Mouse (Mus musculus) hematopoietic stem cell, adult 5-6 weeks (primary cell): ENCODE measurements at regions not wholly inside any gene's neighbourhood (a gene's known extent, or its start where the extent isn't known, plus 50 kb on each side); places are given as distances from the start of the nearest gene placed in this dataset.

Experiments
- ATAC-seq, 2 experiments: fragments of 125-278 bp in 1 of 2; replicated peaks in 1 of 2; 2 replicates each; pipeline ENCODE4 v1.8.0; 2016 to 2017; ENCODE audit warnings: inconsistent platforms in 2 of 2, mild to moderate bottlenecking in 2 of 2, moderate number of reproducible peaks in 2 of 2, low read depth in 1 of 2, moderate TSS enrichment in 1 of 2; ENCODE audit not compliant: low FRiP score in 2 of 2, poor library complexity in 2 of 2, severe bottlenecking in 2 of 2, insufficient read depth in 1 of 2, low TSS enrichment in 1 of 2

GRCm38 (mm10) chr12:110157998-110158747 lies 120.7 kb upstream of the Dio3 start:
- ATAC-seq = no peak

DNA sequence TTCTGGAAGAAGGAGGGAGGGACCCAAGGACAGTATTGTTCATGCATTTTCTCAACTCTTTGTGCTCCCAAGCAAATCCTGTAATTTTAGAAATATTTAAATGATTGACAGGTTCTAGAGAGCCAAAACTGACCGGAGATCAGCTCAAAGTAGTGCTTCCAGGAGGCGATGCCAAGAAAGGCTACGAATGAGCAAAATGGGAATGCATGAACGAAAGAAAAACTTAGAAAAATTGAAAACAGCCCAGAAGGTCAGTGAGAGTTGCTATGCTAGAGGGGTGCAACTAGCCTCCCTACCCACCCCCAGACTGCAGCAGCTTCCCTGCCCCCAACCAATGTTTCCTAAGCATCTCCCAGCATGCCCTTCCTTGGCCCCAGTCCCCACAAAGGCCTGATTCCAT lies 117.6 kb upstream of the Dio3 start:
- no peak for ATAC-seq

DNA sequence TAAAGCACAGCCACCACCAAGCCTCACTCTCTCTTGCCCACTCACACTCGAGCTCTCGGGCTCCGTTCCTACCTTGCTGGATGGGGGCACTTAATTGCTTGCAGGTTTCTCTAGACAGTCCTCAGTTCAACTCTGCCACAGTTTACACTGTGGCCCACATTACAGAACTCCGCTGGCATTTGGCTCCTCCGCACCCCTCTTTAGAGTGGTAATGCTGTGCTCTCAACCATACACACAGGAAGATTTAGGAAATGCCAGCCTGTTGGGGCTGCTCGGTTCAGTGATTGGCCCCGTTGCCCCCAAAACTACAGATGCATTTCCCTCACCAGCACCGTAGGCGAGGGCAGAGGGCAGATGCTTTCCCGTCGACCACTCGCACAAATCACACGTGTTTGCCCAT lies 113.4 kb upstream of the Dio3 start:
- ATAC-seq = no peak

DNA sequence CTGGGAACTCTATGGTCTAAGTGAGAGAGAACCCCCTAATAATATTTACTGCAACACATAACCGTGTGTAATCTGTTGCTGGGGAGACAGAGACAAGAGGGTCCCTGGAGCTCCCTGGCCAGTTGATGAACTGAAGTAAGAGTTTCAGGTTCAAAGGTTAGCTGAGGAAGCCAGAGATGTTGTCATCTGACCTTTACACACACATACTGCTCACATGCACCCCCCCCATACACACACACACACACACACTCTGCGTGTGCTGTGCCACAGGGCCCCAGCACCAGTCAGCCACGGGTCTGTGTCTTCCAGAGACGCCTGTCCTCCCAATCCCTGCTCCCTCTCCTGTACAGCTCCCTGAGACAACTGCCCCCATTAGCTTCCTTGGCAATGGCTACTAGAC lies 110.5 kb upstream of the Dio3 start:
- no peak for ATAC-seq

GRCm38 (mm10) chr12:110169261-110169660 lies 109.6 kb upstream of the Dio3 start:
- ATAC-seq = no peak

GRCm38 (mm10) chr12:110170496-110170895 lies 108.4 kb upstream of the Dio3 start:
- no peak for ATAC-seq

- no peak for ATAC-seq
Observed at GRCm38 (mm10) chr12:110177826-110178225, 101.0 kb upstream of the Dio3 start.

DNA sequence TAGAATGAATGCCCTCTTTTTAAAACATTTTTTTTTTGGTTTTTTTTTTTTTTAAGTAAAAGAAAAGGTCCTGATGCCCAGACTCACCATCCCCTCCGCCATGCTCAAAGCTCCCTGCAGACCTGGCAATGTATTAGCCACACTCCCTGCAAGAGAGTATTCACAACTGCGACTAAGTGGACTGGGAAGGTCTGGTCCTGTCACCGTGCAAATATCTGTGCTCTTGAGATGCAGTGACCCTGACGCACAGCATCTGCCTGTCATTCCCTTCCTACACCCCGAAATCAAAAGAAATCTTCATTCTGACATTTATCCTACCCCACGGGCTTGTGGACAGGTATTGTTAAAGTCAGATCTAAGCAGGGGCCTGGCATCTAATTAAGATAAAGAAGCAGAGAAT lies 95.4 kb upstream of the Dio3 start:
- no peak for ATAC-seq

GRCm38 (mm10) chr12:110185399-110185798 lies 93.5 kb upstream of the Dio3 start:
- no peak for ATAC-seq

DNA sequence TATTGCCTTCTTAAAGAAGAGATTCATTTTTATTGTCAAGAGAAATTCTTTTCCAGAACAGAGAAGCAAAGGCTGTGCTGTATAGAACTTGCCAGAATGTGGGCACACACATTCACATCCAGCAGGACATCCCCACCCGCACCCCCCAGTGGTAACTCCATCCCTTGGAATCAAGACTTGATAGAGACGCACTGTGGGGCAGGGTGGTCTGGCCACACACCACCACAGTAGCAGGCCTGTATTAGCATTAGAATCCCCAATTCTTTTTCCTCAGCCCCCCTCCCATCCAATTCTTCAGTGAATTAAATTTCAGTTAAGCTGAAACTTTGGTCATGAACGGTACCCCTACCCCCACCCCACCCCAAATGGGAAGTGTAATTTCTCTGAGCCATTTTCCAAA lies 92.5 kb upstream of the Dio3 start:
- ATAC-seq = no peak

GRCm38 (mm10) chr12:110186911-110187245 lies 92.0 kb upstream of the Dio3 start:
- ATAC-seq = no peak

DNA sequence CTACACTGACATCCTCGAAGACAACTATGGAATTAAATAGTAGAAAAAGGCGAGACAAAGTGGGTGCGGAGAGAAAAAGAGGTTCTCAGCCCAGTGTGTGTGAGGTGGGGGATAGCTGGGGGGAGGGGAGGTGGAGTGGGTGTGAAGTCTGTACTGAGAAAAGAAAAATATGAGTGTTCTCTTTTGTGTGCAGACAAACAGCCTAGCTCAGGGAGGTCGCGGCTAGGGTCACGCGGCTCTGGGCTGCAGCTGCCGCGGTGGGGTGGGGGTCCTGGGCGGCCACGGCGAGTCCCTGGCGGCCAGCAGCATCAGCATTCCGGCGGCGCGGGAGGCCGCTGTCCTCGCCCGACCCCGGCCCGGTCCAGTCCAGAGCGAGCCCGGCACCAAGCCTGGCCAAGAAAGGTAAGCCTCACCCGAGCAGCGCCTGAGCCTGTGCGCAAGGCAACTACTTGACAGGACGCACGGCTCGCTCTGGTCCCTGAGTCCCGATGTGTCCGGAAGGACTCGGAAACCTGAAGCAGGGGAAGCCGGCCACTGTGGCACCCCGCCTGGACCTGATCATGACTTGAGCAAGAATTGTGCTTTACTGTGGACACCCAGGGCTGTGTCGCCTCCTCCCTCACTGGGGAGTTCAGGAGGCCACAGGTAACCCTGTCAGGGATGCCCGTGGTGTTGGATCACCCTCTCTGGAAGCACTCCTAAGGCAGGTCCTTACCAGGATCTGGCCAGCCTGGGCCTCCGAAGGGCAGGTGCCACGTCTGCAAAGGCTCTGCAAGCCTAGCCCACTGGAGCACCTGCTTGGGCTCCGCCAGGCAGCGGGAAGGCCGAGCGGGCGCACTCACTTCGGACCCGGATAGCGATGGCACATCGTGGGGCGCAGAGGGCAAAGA lies 91.4 kb upstream of the Dio3 start:
- no peak for ATAC-seq

DNA sequence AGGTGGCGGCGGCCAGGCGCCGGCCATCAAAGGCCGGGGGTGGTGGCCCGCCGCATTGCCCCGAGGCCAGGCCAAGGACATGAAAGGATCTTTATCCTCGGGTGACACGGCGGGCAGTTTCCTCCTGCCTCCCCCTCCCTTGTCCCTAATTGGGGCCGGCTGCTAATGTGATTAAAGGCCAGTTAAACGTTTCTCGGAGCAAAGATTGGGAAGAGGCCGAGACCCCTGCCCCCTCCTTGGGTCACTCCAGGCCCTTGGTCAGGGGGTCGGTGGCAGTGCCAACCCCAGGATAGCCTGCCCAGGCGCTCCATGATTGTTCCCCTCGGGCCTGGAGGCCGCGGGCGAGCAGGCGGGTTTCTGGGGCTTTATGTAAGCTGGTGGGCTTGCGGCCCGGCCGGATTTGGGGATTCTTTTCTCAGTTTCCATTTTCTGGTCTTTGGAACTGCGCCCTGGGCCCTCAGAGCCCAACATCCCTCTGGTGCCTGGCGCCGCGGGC lies 90.7 kb upstream of the Dio3 start:
- no peak for ATAC-seq

- no peak for ATAC-seq
Observed at GRCm38 (mm10) chr12:110188641-110189328, 90.1 kb upstream of the Dio3 start.

DNA sequence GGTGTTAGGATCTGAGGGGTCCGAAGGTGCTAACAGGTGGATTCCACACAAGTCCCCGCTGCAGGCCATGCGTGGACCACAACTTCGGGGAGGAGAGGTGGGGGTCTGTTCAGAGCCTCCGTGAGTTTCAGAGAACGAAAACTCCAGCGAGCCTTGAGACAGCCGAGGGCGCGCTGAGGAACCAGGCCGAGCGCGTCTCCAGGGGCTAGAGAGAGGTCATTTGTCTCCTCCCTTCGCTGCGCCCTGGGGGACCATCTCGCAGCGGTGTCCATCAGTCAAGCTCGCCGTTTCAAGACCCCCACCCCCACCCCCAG lies 89.6 kb upstream of the Dio3 start:
- no peak for ATAC-seq

DNA sequence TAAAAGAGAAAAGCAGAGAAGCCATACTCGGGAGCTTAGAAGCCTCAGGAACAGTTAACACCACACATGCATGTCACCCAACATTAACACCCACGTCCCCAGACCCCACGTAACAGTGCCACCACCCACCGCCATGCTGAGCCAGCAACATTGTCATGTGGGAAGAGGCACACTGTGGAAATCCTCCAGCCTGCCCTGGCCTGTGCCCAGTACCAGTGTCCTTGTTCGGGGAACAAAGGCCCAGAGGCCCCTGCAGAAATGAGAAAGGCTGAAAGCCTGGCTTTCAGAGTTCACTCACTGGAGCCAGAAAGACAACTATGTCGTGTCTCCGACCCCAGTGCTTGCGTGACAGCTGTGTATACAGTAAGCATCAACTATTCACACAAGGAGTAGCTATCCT lies 86.7 kb upstream of the Dio3 start:
- ATAC-seq = no peak

GRCm38 (mm10) chr12:110197366-110197765 lies 81.5 kb upstream of the Dio3 start:
- no peak for ATAC-seq

GRCm38 (mm10) chr12:110200471-110200870 lies 78.4 kb upstream of the Dio3 start:
- no peak for ATAC-seq
